9 mouse cellular contexts compared by ENCODE assay signal in genomic region chr13:10360199-10360694, GRCm38 (mm10). TPM values are rescaled to one million over a fixed set of nuclear protein-coding genes. Genes with fewer than 3 reads are reported as not detected.
DNase-seq lines count a peak whose midpoint lies in the region; ATAC-seq and TF ChIP-seq lines count a peak whose summit lies in the region.
"Had no signal": no experiment of that assay in that cellular context is flagged by ENCODE, and none has a peak within 500 bp of the region (broad histone marks: within the 10 kb centered on the region; RNA-seq: fewer than 3 reads in every experiment).

No protein-coding gene starts in this region.

- ATAC-seq in heart, embryonic 12.5 days (ENCODE audit: insufficient number of reproducible peaks, low FRiP score): peak; percentile 49
- ATAC-seq in lung, postnatal 0 days: peak; percentile 49
- ATAC-seq: Patski had no signal

- no peaks in the 10 kb centered on the region for H3K36me3 ChIP-seq in heart, embryonic 12.5 days
- no peaks in the 10 kb centered on the region for H3K36me3 ChIP-seq in lung, postnatal 0 days (ENCODE audit: insufficient read depth, low read length)

- TF ChIP-seq CTCF in lung, postnatal 0 days (IDR thresholded peaks at IDR 0.05): no peak

- H3K27ac ChIP-seq in heart, embryonic 12.5 days (ENCODE audit: poor library complexity, severe bottlenecking): no peak overlapping the region
- no peak overlapping the region for H3K27ac ChIP-seq in lung, postnatal 0 days (ENCODE audit: low read length)

- peak; percentile 8 for DNase-seq in layer of hippocampus, adult 11-12 months (ENCODE audit: low spot score)
- no peak for DNase-seq in layer of hippocampus, adult 9-10 months (ENCODE audit: low spot score)
- DNase-seq in cerebellum, postnatal 36 days: peak; percentile 32 to 39
- peak; percentile 21 for DNase-seq in kidney, postnatal 14 days
- DNase-seq in lung, postnatal 0 days (ENCODE audit: low spot score): peak; percentile 31
- DNase-seq in right cerebral cortex, postnatal 36 days (ENCODE audit: low spot score in 2 of 2): peak; percentile 14 to 17
- no peak for DNase-seq in thymus, adult 18-20 months

- peak overlapping the region; percentile 56 for H3K9ac ChIP-seq in heart, embryonic 12.5 days
- H3K9ac ChIP-seq in lung, postnatal 0 days (replicated peaks; ENCODE audit: low read depth): no peak overlapping the region

- peak overlapping the region; percentile 64 for H3K4me3 ChIP-seq in heart, embryonic 12.5 days
- peak overlapping the region; percentile 50 for H3K4me3 ChIP-seq in lung, postnatal 0 days (ENCODE audit: low read depth, low read length)

- H3K4me2 ChIP-seq in heart, embryonic 12.5 days: peak overlapping the region; percentile 97
- peak overlapping the region; percentile 97 for H3K4me2 ChIP-seq in lung, postnatal 0 days (replicated peaks; ENCODE audit: low read depth, low read length)

- peaks cover 7% of the 10 kb centered on the region for H3K4me1 ChIP-seq in heart, embryonic 12.5 days (replicated peaks)
- H3K4me1 ChIP-seq in lung, postnatal 0 days (ENCODE audit: insufficient read depth, low read depth, low read length): no peaks in the 10 kb centered on the region; the same call in 1 of the 2 replicates

- H3K27me3 ChIP-seq in heart, embryonic 12.5 days (replicated peaks): peaks cover 39% of the 10 kb centered on the region
- peaks cover 18% of the 10 kb centered on the region; the same call in 1 of the 2 replicates for H3K27me3 ChIP-seq in lung, postnatal 0 days (replicated peaks; ENCODE audit: insufficient read depth, low read length)

- WGBS in heart, embryonic 12.5 days: under 1% methylated on average over 60 of the region's 60 CpGs
- under 1% methylated on average over 56 of the region's 60 CpGs for WGBS in lung, postnatal 0 days

- no peaks in the 10 kb centered on the region for H3K9me3 ChIP-seq in heart, embryonic 12.5 days (replicated peaks)
- H3K9me3 ChIP-seq in lung, postnatal 0 days (ENCODE audit: low read length): no peaks in the 10 kb centered on the region

- TF ChIP-seq EP300 in lung, postnatal 0 days (IDR thresholded peaks at IDR 0.05): no peak

RNA-seq across cellular contexts. Expression of gene Chrm3, which starts 0.4 kb away (rescaled TPM):
- polyA plus RNA-seq in heart, embryonic 12.5 days (2016; fragmentation: Nextera tagmentation; extraction: Ambion mirVana): 0.60 and 0.61 TPM in 2 replicates
- 0.20 and 0.43 TPM in 2 replicates for polyA plus RNA-seq in lung, postnatal 0 days (2015; fragmentation: Nextera tagmentation; extraction: Ambion mirVana)
- polyA plus RNA-seq: Patski had no signal

Comparison
In these comparisons a context has a peak if more than half of its experiments do, and no peak if none do; other contexts are left out.
1. DNase-seq: peak in layer of hippocampus, adult 11-12 months (single experiment), cerebellum, postnatal 36 days (2 of 2), kidney, postnatal 14 days (single experiment), lung, postnatal 0 days (single experiment) and right cerebral cortex, postnatal 36 days (2 of 2); none in layer of hippocampus, adult 9-10 months (single experiment) and thymus, adult 18-20 months (0 of 2).